Mouse (Mus musculus) MEL (cell line): ENCODE measurements around the gene Prrt3. TPM values are rescaled to one million over a fixed set of nuclear protein-coding genes. Genes with fewer than 3 reads are reported as not detected.

ENCODE experiments used
- DNase-seq: peaks from one replicate; pipeline ENCODE4 v3.0.0; 2011; ENCODE audit warnings: low read depth, low spot score
- H3K27ac ChIP-seq: 2 replicates; pipeline ENCODE4 v1.5.1; 2012; ENCODE audit warnings: low read depth, mild to moderate bottlenecking, control low read depth, low read length, moderate library complexity; ENCODE audit not compliant: control insufficient read depth
- H3K27me3 ChIP-seq, 2 experiments: fragments of 150-350 bp in 1 of 2; sonication (generic) in 1 of 2; 2 replicates each; pipeline ENCODE4 v1.6.1; 2012; ENCODE audit warnings: low read length in 2 of 2, mild to moderate bottlenecking in 2 of 2, improper control_type of control experiment in 1 of 2, moderate library complexity in 1 of 2; ENCODE audit not compliant: insufficient read depth in 2 of 2, control insufficient read depth in 1 of 2
- H3K36me3 ChIP-seq, 2 experiments: 2 replicates each; pipeline ENCODE4 v1.6.1; 2012 to 2014; ENCODE audit warnings: low read length in 2 of 2, improper control_type of control experiment in 1 of 2, inconsistent platforms in 1 of 2, mild to moderate bottlenecking in 1 of 2; ENCODE audit not compliant: insufficient read depth in 2 of 2, control insufficient read depth in 1 of 2
- H3K4me1 ChIP-seq, 2 experiments: fragments of 150-350 bp in 1 of 2; sonication (generic) in 1 of 2; 2 replicates each; pipeline ENCODE4 v1.6.1; 2012; ENCODE audit warnings: low read length in 2 of 2, improper control_type of control experiment in 1 of 2, mild to moderate bottlenecking in 1 of 2; ENCODE audit not compliant: insufficient read depth in 2 of 2, control insufficient read depth in 1 of 2
- H3K4me3 ChIP-seq, 2 experiments: fragments of 150-350 bp in 1 of 2; sonication (generic) in 1 of 2; 2 replicates each; pipeline ENCODE4 v1.5.1; 2012; ENCODE audit warnings: low read depth in 2 of 2, low read length in 2 of 2, mild to moderate bottlenecking in 2 of 2, moderate library complexity in 2 of 2, control low read depth in 1 of 2, improper control_type of control experiment in 1 of 2; ENCODE audit not compliant: control insufficient read depth in 1 of 2, insufficient read depth in 1 of 2
- H3K79me2 ChIP-seq: 2 replicates; pipeline ENCODE4 v1.6.1; 2012; ENCODE audit warnings: mild to moderate bottlenecking, low read length, moderate library complexity; ENCODE audit not compliant: control insufficient read depth, poor library complexity, insufficient read depth
- H3K9ac ChIP-seq: 2 replicates; pipeline ENCODE4 v1.6.1; 2012; ENCODE audit warnings: low read depth, mild to moderate bottlenecking, control low read depth, low read length, moderate library complexity; ENCODE audit not compliant: control insufficient read depth, poor library complexity, severe bottlenecking
- H3K9me3 ChIP-seq: fragments of 150-350 bp; sonication (generic); replicated peaks from 2 replicates; pipeline ENCODE4 v1.6.1; 2012; ENCODE audit warnings: mild to moderate bottlenecking, low read length, improper control_type of control experiment, moderate library complexity; ENCODE audit not compliant: insufficient read depth
- BHLHE40 ChIP-seq: IDR thresholded peaks from 2 replicates; pipeline ENCODE4 v1.6.1; 2012; ENCODE audit warnings: low read depth, mild to moderate bottlenecking, inconsistent platforms, low read length, improper control_type of control experiment, borderline replicate concordance
- CHD1 ChIP-seq: IDR thresholded peaks from 2 replicates; pipeline ENCODE4 v1.6.1; 2012; ENCODE audit warnings: low read depth, mild to moderate bottlenecking, inconsistent platforms, low read length, improper control_type of control experiment
- CTCF ChIP-seq, 3 experiments: IDR thresholded peaks in 2 of 3; conservative IDR thresholded peaks in 1 of 3; 2 replicates each; pipeline ENCODE4 v1.5.1; 2011 to 2012; ENCODE audit warnings: low read length in 3 of 3, low read depth in 2 of 3, mild to moderate bottlenecking in 2 of 3, improper control_type of control experiment in 1 of 3, inconsistent platforms in 1 of 3, mixed read lengths in 1 of 3, moderate library complexity in 1 of 3; ENCODE audit not compliant: control insufficient read depth in 1 of 3, insufficient read depth in 1 of 3, poor library complexity in 1 of 3, severe bottlenecking in 1 of 3
- E2F4 ChIP-seq: IDR thresholded peaks from 2 replicates; pipeline ENCODE4 v1.6.1; 2011; ENCODE audit warnings: low read depth, low read length, improper control_type of control experiment, borderline replicate concordance
- ELF1 ChIP-seq: IDR thresholded peaks from 2 replicates; pipeline ENCODE4 v1.6.1; 2014; ENCODE audit warnings: low read depth, mild to moderate bottlenecking, inconsistent platforms, low read length, improper control_type of control experiment, moderate library complexity
- EP300 ChIP-seq, 2 experiments: IDR thresholded peaks; 2 replicates each; pipeline ENCODE4 v1.6.1; 2011; ENCODE audit warnings: improper control_type of control experiment in 2 of 2, low read length in 2 of 2, low read depth in 1 of 2, mild to moderate bottlenecking in 1 of 2
- ETS1 ChIP-seq: IDR thresholded peaks from 2 replicates; pipeline ENCODE4 v1.6.1; 2012; ENCODE audit warnings: low read depth, mild to moderate bottlenecking, inconsistent platforms, low read length, improper control_type of control experiment, moderate library complexity
- GATA1 ChIP-seq: IDR thresholded peaks from 2 replicates; pipeline ENCODE4 v1.6.1; 2011; ENCODE audit warnings: low read depth, low read length, improper control_type of control experiment
- JUND ChIP-seq: IDR thresholded peaks from 2 replicates; pipeline ENCODE4 v1.6.1; 2011; ENCODE audit warnings: low read depth, mild to moderate bottlenecking, improper control_type of control experiment, low read length
- KAT2A ChIP-seq: conservative IDR thresholded peaks from 2 replicates; pipeline ENCODE4 v1.6.1; 2012; ENCODE audit warnings: low read depth, low read length, improper control_type of control experiment, inconsistent platforms
- MAFK ChIP-seq: IDR thresholded peaks from 2 replicates; pipeline ENCODE4 v1.6.1; 2011; ENCODE audit warnings: low read depth, mild to moderate bottlenecking, low read length, improper control_type of control experiment, borderline replicate concordance
- MAX ChIP-seq: IDR thresholded peaks from 2 replicates; pipeline ENCODE4 v1.6.1; 2011; ENCODE audit warnings: low read length, improper control_type of control experiment
- MAZ ChIP-seq: IDR thresholded peaks from 2 replicates; pipeline ENCODE4 v1.6.1; 2012; ENCODE audit warnings: low read depth, mild to moderate bottlenecking, inconsistent platforms, low read length, improper control_type of control experiment
- MEF2A ChIP-seq: IDR thresholded peaks from 2 replicates; pipeline ENCODE4 v1.6.1; 2014; ENCODE audit warnings: low read depth, mild to moderate bottlenecking, inconsistent platforms, low read length, improper control_type of control experiment; ENCODE audit not compliant: poor library complexity, insufficient replicate concordance, severe bottlenecking; ENCODE audit errors: extremely low read depth
- MXI1 ChIP-seq: IDR thresholded peaks from 2 replicates; pipeline ENCODE4 v1.6.1; 2011; ENCODE audit warnings: mild to moderate bottlenecking, low read depth, low read length, improper control_type of control experiment
- MYB ChIP-seq: IDR thresholded peaks from 2 replicates; pipeline ENCODE4 v1.6.1; 2011; ENCODE audit warnings: mild to moderate bottlenecking, low read depth, low read length, improper control_type of control experiment
- MYC ChIP-seq: IDR thresholded peaks from 2 replicates; pipeline ENCODE4 v1.6.1; 2011; ENCODE audit warnings: low read depth, mild to moderate bottlenecking, low read length, improper control_type of control experiment, moderate library complexity
- NRF1 ChIP-seq: IDR thresholded peaks from 2 replicates; pipeline ENCODE4 v1.6.1; 2014; ENCODE audit warnings: low read depth, mild to moderate bottlenecking, inconsistent platforms, low read length, improper control_type of control experiment, moderate library complexity; ENCODE audit not compliant: poor library complexity, insufficient read depth, severe bottlenecking
- POLR2AphosphoS2 ChIP-seq: IDR thresholded peaks from 2 replicates; pipeline ENCODE4 v1.6.1; 2011; ENCODE audit warnings: low read length, improper control_type of control experiment
- POLR2AphosphoS5 ChIP-seq: IDR thresholded peaks from 2 replicates; pipeline ENCODE4 v1.6.1; 2012; ENCODE audit warnings: low read depth, borderline replicate concordance, mild to moderate bottlenecking, inconsistent platforms, low read length, moderate library complexity, mixed read lengths
- RCOR1 ChIP-seq: IDR thresholded peaks from 2 replicates; pipeline ENCODE4 v1.6.1; 2012; ENCODE audit warnings: low read depth, mild to moderate bottlenecking, inconsistent platforms, low read length, improper control_type of control experiment
- SIN3A ChIP-seq: IDR thresholded peaks from 2 replicates; pipeline ENCODE4 v1.6.1; 2012; ENCODE audit warnings: low read length, improper control_type of control experiment, inconsistent platforms
- SMC3 ChIP-seq: IDR thresholded peaks from 2 replicates; pipeline ENCODE4 v1.6.1; 2011; ENCODE audit warnings: low read depth, low read length, improper control_type of control experiment
- TBP ChIP-seq: IDR thresholded peaks from 2 replicates; pipeline ENCODE4 v1.8.0; 2011; ENCODE audit warnings: low read depth, low read length, improper control_type of control experiment
- TCF12 ChIP-seq: IDR thresholded peaks from 2 replicates; pipeline ENCODE4 v1.6.1; 2014; ENCODE audit warnings: low read depth, mild to moderate bottlenecking, inconsistent platforms, low read length, improper control_type of control experiment, moderate library complexity
- UBTF ChIP-seq: IDR thresholded peaks from 2 replicates; pipeline ENCODE4 v1.6.1; 2012; ENCODE audit warnings: low read depth, mild to moderate bottlenecking, inconsistent platforms, low read length, improper control_type of control experiment, moderate library complexity, borderline replicate concordance; ENCODE audit not compliant: insufficient read depth
- USF1 ChIP-seq: IDR thresholded peaks from 2 replicates; pipeline ENCODE4 v1.6.1; 2014; ENCODE audit warnings: low read depth, mild to moderate bottlenecking, inconsistent platforms, low read length, improper control_type of control experiment, moderate library complexity
- USF2 ChIP-seq, 2 experiments: IDR thresholded peaks; 2 replicates each; pipeline ENCODE4 v1.6.1; 2011 to 2012; ENCODE audit warnings: improper control_type of control experiment in 2 of 2, low read length in 2 of 2, borderline replicate concordance in 1 of 2, inconsistent platforms in 1 of 2, low read depth in 1 of 2, mild to moderate bottlenecking in 1 of 2; ENCODE audit not compliant: insufficient read depth in 1 of 2
- ZC3H11A ChIP-seq: IDR thresholded peaks from 2 replicates; pipeline ENCODE4 v1.6.1; 2012; ENCODE audit warnings: low read depth, mild to moderate bottlenecking, inconsistent platforms, low read length, improper control_type of control experiment
- ZKSCAN1 ChIP-seq: IDR thresholded peaks from 2 replicates; pipeline ENCODE4 v1.6.1; 2012; ENCODE audit warnings: low read depth, mild to moderate bottlenecking, inconsistent platforms, low read length, improper control_type of control experiment, moderate library complexity
- ZMIZ1 ChIP-seq: IDR thresholded peaks from 2 replicates; pipeline ENCODE4 v1.6.1; 2012; ENCODE audit warnings: low read depth, mild to moderate bottlenecking, inconsistent platforms, low read length, improper control_type of control experiment, moderate library complexity
- ZNF384 ChIP-seq: IDR thresholded peaks from 2 replicates; pipeline ENCODE4 v1.6.1; 2012; ENCODE audit warnings: low read depth, mild to moderate bottlenecking, inconsistent platforms, low read length, improper control_type of control experiment
- polyA plus RNA-seq, 2 experiments: library from polyadenylated mRNA; stranded (reverse) in 1 of 2; unstranded in 1 of 2; fragments of >175 nt in 1 of 2; fragments of >200 nt in 1 of 2; gene quantifications; 2 replicates each; pipeline versions ENCODE4 v1.2.1 to v1.2.4; 2012; ENCODE audit warnings: low replicate concordance in 2 of 2, low read depth in 1 of 2; ENCODE audit not compliant: insufficient read length in 2 of 2, insufficient read depth in 1 of 2, missing spikeins in 1 of 2
- total RNA-seq: library from RNA; depleted of rRNA; stranded (reverse); fragments of 300-350 nt; gene quantifications from 2 replicates; pipeline ENCODE4 v1.2.3, GENCODE M21; 2012

Prrt3 gene
- total and polyA plus RNA-seq, 3 experiments: 0.08 to 0.10 TPM; not detected in 1

DNA sequence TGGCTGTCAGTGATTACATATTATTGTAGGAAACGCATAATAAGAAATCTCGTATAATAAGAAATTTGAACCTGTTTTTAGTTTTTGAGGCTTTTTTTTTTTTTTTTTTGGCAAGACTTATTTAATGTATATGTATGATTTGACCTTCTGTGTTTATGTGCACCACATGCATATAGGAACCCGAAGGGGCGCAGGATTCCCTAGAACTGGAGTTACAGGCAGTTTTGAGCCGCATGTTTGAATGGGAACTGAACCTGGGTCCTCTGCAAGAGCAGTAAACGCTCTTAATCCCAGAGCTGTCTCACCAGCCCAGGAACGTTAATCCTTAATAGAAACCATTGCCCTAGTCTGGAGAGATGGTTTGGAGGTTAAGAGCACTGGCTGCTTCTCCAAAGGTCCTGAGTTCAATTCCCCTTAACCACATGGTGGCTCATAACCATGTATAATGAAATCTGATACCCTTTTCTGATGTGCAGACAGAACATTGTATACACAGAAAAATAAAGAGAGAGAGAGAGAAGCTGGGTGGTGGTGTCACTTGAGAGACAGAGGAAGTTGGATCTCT lies 30.2 kb upstream of the Prrt3 start:
- H3K9ac ChIP-seq: peak overlapping the region; percentile 76
- no peaks in the 10 kb centered on the region for H3K27me3 ChIP-seq
- H3K27ac ChIP-seq: peak overlapping the region; percentile 76
- peaks cover 0 to 12% of the 10 kb centered on the region in 2 experiments; a peak in 2 of 4 replicates for H3K36me3 ChIP-seq
- H3K79me2 ChIP-seq: peaks cover 32% of the 10 kb centered on the region
- peak overlapping the region; percentile 55 to 88 for H3K4me3 ChIP-seq
- no peak for TF ChIP-seq MYB
- no peak for TF ChIP-seq MAFK
- TF ChIP-seq MAZ: 0 out of 2 replicates have a peak, but pooled peaks have one; percentile 32
- no peak for TF ChIP-seq POLR2AphosphoS5
- no peak for TF ChIP-seq KAT2A
- peak in 1 of 2 experiments; percentile 40; a peak in 2 of 4 replicates for TF ChIP-seq EP300 (IDR thresholded peaks at IDR 0.05; ENCODE audit: low read depth in 1 of 2, low read length in 2 of 2)
- TF ChIP-seq MEF2A: no peak
- TF ChIP-seq MXI1: peak; percentile 27; the same call in 1 of the 2 replicates
- peak; percentile 14; the same call in 1 of the 2 replicates for TF ChIP-seq SIN3A
- TF ChIP-seq NRF1: no peak
- peak; percentile 65 for TF ChIP-seq ZNF384
- TF ChIP-seq ELF1: no peak
- TF ChIP-seq TCF12: no peak
- peak; percentile 29; the same call in 1 of the 2 replicates for TF ChIP-seq ETS1
- TF ChIP-seq CTCF (IDR thresholded peaks at IDR 0.05 in 2 of 3, conservative IDR thresholded peaks at IDR 0.05 in 1 of 3; ENCODE audit: control insufficient read depth in 1 of 3, insufficient read depth in 1 of 3, low read depth in 2 of 3, low read length in 3 of 3, poor library complexity in 1 of 3, severe bottlenecking in 1 of 3): no peak; a peak in 1 of 6 replicates
- TF ChIP-seq SMC3: no peak
- no peak for TF ChIP-seq UBTF
- peak; percentile 29 for TF ChIP-seq ZC3H11A
- no peak for TF ChIP-seq GATA1
- peak; percentile 59 for TF ChIP-seq TBP
- no peak for TF ChIP-seq E2F4
- no peak for TF ChIP-seq BHLHE40
- no peak for TF ChIP-seq JUND
- peak; percentile 82 for TF ChIP-seq MYC
- no peak for TF ChIP-seq ZMIZ1
- TF ChIP-seq ZKSCAN1: no peak
- no peak for TF ChIP-seq POLR2AphosphoS2
- peak; percentile 70 for TF ChIP-seq MAX
- no peak for TF ChIP-seq USF2 (IDR thresholded peaks at IDR 0.05; ENCODE audit: borderline replicate concordance in 1 of 2, insufficient read depth in 1 of 2, low read depth in 1 of 2, low read length in 2 of 2)
- TF ChIP-seq RCOR1: 0 out of 2 replicates have a peak, but pooled peaks have one; percentile 31
- TF ChIP-seq USF1: no peak
- TF ChIP-seq CHD1: peak; percentile 94; the same call in 1 of the 2 replicates
- TF ChIP-seq, all 39 proteins: peak for 12
- H3K4me1 ChIP-seq: peaks cover 8% of the 10 kb centered on the region in 2 experiments; a peak in 3 of 4 replicates
- DNase-seq: peak; percentile 73
- no peaks in the 10 kb centered on the region for H3K9me3 ChIP-seq
